Mouse (Mus musculus): ENCODE results near the gene A930017K11Rik. TPM values are rescaled to one million over a fixed set of nuclear protein-coding genes. Genes with fewer than 3 reads are reported as not detected.

The A930017K11Rik gene
- polyA plus RNA-seq, 1 experiment from 2014 or later: not detected

DNA sequence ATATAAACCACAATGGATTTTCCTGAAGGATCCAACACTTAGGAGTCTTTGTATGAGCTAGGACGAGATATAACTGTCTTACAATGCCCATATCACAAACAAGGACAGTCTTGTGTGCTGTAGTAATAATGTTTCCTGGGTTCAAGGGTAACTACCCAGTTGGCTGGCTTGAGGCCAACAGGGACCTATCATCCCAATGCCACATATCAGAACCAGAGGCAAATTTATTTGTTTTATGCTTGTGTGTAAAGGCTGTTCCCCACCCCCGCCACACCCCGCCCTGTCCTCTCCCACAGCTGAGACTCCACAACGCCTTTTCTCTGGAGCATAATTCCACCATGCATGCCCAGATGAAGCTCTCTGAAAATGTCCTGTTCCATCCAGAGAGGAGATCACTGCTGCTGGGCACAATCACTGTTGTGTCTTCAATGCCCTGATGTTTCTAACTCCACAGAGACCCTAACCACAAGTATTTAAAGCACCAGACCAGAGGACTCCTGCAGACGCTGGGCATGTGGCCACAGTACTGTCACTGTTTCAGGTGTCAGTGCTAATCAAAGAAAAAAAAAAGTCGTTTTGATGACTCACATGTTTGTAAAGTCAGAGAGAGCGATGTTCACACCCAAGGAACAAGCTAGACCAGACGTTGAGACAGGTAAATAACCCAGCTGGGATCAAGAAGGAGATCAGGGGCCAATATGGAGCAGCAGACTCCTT lies 35.3 kb downstream of the A930017K11Rik start:
- no peak overlapping the region for H3K4me2 ChIP-seq (replicated peaks; ENCODE audit: low read depth, low read length)
- H3K27ac ChIP-seq (ENCODE audit: low read length): no peak overlapping the region
- WGBS: 70% methylated on average over 8 of the region's 8 CpGs
- peaks cover 8% of the 10 kb centered on the region; the same call in 1 of the 2 replicates for H3K4me1 ChIP-seq (ENCODE audit: insufficient read depth, low read depth, low read length)
- no peak overlapping the region for H3K9ac ChIP-seq (replicated peaks; ENCODE audit: low read depth)
- DNase-seq (ENCODE audit: low spot score) (no peak), ATAC-seq (no peak)
- no peak overlapping the region for H3K4me3 ChIP-seq (ENCODE audit: low read depth, low read length)
- TF ChIP-seq CTCF (IDR thresholded peaks at IDR 0.05): no peak
- TF ChIP-seq EP300 (IDR thresholded peaks at IDR 0.05): no peak
- no peaks in the 10 kb centered on the region for H3K36me3 ChIP-seq (ENCODE audit: insufficient read depth, low read length)
- no peaks in the 10 kb centered on the region for H3K27me3 ChIP-seq (replicated peaks; ENCODE audit: insufficient read depth, low read length)
- no peaks in the 10 kb centered on the region for H3K9me3 ChIP-seq (ENCODE audit: low read length)

DNA sequence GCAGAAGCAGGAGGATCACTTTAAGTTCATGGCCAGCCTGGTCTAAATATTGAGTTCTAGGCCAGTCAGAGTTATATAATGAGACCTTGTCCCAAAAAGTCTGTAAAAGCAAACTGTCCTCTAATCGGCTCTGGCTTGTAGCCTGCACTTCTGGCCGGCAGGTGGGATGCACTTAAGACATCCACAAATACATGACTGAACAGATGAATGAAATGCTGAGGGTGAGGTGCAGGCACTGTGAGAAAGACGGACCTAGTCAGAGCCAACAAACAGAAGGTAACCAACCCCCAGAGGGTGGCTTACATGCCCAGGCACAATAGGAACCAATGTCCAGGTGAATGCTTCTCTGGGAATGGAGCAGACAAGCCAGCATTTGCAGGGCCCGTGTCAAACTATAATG lies 38.1 kb downstream of the A930017K11Rik start:
- Histone ChIP-seq H3K36me3 (ENCODE audit: insufficient read depth, low read length) (no peaks in the 10 kb centered on the region), H3K27ac (ENCODE audit: low read length) (peak overlapping the region; percentile 10; the same call in 1 of the 2 replicates), H3K27me3 (replicated peaks; ENCODE audit: insufficient read depth, low read length) (no peaks in the 10 kb centered on the region), H3K9ac (replicated peaks; ENCODE audit: low read depth) (no peak overlapping the region), H3K4me3 (ENCODE audit: low read depth, low read length) (no peak overlapping the region), H3K9me3 (ENCODE audit: low read length) (no peaks in the 10 kb centered on the region), H3K4me2 (replicated peaks; ENCODE audit: low read depth, low read length) (no peak overlapping the region), H3K4me1 (ENCODE audit: insufficient read depth, low read depth, low read length) (peaks cover 8% of the 10 kb centered on the region; the same call in 1 of the 2 replicates)
- WGBS: 66% methylated on average over 4 of the region's 4 CpGs
- DNase-seq (ENCODE audit: low spot score) (no peak), ATAC-seq (no peak)
- TF ChIP-seq EP300 (IDR thresholded peaks at IDR 0.05): no peak
- no peak for TF ChIP-seq CTCF (IDR thresholded peaks at IDR 0.05)

DNA sequence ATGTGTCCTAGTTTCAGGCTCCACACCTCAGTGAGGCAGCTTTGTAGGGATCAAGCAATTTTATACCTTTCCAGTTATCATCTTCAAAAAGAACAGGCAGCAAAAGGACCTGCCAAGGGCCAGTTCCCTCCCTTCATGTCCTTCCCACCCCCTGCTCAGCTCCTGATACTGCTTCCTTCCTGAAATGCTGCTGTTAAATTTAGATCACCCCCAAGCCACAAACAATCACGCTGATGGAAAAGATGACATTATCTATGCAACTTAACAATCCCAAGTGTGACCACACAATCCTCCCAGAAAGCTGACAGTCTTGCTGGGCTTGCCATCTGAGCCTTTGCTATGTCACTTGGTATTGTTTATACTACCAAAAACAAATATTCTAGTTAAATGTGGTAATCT lies 38.5 kb downstream of the A930017K11Rik start:
- TF ChIP-seq EP300 (IDR thresholded peaks at IDR 0.05): peak; percentile 56
- TF ChIP-seq CTCF (IDR thresholded peaks at IDR 0.05): no peak
- Histone ChIP-seq H3K9ac (replicated peaks; ENCODE audit: low read depth) (no peak overlapping the region), H3K27me3 (replicated peaks; ENCODE audit: insufficient read depth, low read length) (no peaks in the 10 kb centered on the region), H3K4me1 (ENCODE audit: insufficient read depth, low read depth, low read length) (peaks cover 8% of the 10 kb centered on the region; the same call in 1 of the 2 replicates), H3K27ac (ENCODE audit: low read length) (peak overlapping the region; percentile 10; the same call in 1 of the 2 replicates), H3K4me2 (replicated peaks; ENCODE audit: low read depth, low read length) (0 out of 2 replicates have a peak overlapping the region, but pooled peaks have one; percentile 9), H3K9me3 (ENCODE audit: low read length) (no peaks in the 10 kb centered on the region), H3K36me3 (ENCODE audit: insufficient read depth, low read length) (no peaks in the 10 kb centered on the region), H3K4me3 (ENCODE audit: low read depth, low read length) (no peak overlapping the region)
- ATAC-seq (no peak), DNase-seq (ENCODE audit: low spot score) (peak; percentile 31)
- WGBS: 43% methylated on average over 1 of the region's 1 CpGs

DNA sequence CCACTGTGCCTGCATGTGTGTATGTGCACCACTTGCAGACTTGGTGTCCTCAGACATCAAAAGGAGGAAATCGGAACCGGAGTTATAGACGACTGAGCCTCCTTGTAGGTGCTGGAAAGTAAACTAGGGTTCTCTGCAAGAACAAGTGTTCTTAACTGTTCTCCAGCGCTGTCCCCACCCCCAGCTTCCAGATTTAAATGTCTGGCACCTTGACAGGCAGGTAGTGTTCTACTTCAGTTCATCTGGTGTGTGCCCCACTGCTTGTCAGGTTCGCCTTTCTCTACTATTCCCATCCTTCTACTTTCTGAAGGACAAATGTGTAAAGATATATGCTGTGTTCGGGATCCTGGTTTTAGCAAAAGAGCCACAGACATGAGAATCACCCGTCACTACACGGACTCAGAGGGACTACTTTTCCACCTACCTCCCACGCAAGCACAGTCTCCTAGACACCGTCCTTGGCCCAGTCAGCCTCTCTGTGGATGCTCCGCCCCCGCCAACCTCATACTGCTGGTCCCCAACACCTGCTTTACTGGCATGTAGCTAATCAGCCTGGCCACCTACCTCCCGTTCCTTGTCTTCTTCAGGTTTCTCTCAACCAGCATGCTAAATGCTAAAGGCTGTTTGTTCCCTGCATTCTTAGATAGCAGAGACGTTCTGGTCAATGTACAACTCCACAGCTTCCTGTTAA lies 39.0 kb downstream of the A930017K11Rik start:
- Histone ChIP-seq H3K27ac (ENCODE audit: low read length) (no peak overlapping the region), H3K27me3 (replicated peaks; ENCODE audit: insufficient read depth, low read length) (no peaks in the 10 kb centered on the region), H3K9me3 (ENCODE audit: low read length) (no peaks in the 10 kb centered on the region), H3K36me3 (ENCODE audit: insufficient read depth, low read length) (no peaks in the 10 kb centered on the region), H3K4me2 (replicated peaks; ENCODE audit: low read depth, low read length) (0 out of 2 replicates have a peak overlapping the region, but pooled peaks have one; percentile 9), H3K4me3 (ENCODE audit: low read depth, low read length) (no peak overlapping the region), H3K4me1 (ENCODE audit: insufficient read depth, low read depth, low read length) (peaks cover 8% of the 10 kb centered on the region; the same call in 1 of the 2 replicates), H3K9ac (replicated peaks; ENCODE audit: low read depth) (no peak overlapping the region)
- DNase-seq (ENCODE audit: low spot score) (peak; percentile 49), ATAC-seq (no peak)
- 62% methylated on average over 14 of the region's 14 CpGs for WGBS
- TF ChIP-seq CTCF (IDR thresholded peaks at IDR 0.05) (no peak), EP300 (IDR thresholded peaks at IDR 0.05) (no peak)

DNA sequence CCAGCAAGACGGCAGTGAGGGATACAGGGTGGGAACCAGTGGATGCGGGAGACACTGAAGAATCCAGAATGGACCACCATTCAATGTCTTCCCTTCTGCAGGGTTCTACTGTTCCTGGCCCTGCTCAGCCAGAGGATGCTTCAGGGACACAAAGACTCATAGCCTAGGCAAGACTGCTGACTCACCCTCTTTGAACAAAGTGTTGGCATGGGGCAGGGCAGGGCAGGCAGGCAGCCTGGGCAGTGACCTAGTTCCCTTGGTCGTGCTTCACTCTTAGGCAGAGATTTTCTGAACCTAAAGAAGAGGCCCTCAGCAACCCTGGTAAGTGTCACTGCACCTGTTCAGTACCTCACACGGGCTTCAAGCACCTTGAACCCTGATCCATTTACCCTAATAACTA lies 40.5 kb downstream of the A930017K11Rik start:
- no peak overlapping the region for H3K4me3 ChIP-seq (ENCODE audit: low read depth, low read length)

DNA sequence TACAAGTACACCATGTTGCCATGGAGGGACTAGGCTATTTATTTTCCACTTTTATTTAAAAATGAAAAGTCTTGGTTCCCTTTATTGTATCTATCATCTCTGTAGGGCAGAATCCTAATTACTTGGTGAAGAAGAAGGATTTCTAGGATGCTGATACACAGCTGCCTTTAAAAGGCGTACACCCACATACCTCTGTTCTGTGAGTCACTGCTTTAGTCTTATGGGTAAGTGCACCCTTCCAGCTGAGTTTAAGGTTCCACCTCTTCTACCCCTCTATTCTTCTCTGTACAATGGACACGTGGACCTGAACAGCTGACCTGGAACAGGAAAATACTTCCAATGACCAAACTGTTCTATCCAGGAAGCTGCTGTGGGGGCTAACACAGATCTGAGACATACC lies 44.7 kb downstream of the A930017K11Rik start:
- no peak overlapping the region for H3K4me2 ChIP-seq (replicated peaks; ENCODE audit: low read depth, low read length)
- TF ChIP-seq CTCF (IDR thresholded peaks at IDR 0.05) (no peak), EP300 (IDR thresholded peaks at IDR 0.05) (no peak)
- H3K27ac ChIP-seq (ENCODE audit: low read length): no peak overlapping the region
- no peaks in the 10 kb centered on the region for H3K36me3 ChIP-seq (ENCODE audit: insufficient read depth, low read length)
- no peaks in the 10 kb centered on the region for H3K4me1 ChIP-seq (ENCODE audit: insufficient read depth, low read depth, low read length)
- ATAC-seq (no peak), DNase-seq (ENCODE audit: low spot score) (no peak)
- no peak overlapping the region for H3K4me3 ChIP-seq (ENCODE audit: low read depth, low read length)
- no peaks in the 10 kb centered on the region for H3K27me3 ChIP-seq (replicated peaks; ENCODE audit: insufficient read depth, low read length)
- no peaks in the 10 kb centered on the region for H3K9me3 ChIP-seq (ENCODE audit: low read length)
- 91% methylated on average over 2 of the region's 2 CpGs for WGBS
- H3K9ac ChIP-seq (replicated peaks; ENCODE audit: low read depth): no peak overlapping the region

More for the DNA sequence above, 40.5 kb downstream of the A930017K11Rik start:
- H3K27me3 ChIP-seq (replicated peaks; ENCODE audit: insufficient read depth, low read length): no peaks in the 10 kb centered on the region
- 72% methylated on average over 4 of the region's 4 CpGs for WGBS
- H3K27ac ChIP-seq (ENCODE audit: low read length): no peak overlapping the region
- no peak overlapping the region for H3K9ac ChIP-seq (replicated peaks; ENCODE audit: low read depth)
- TF ChIP-seq EP300 (IDR thresholded peaks at IDR 0.05) (no peak), CTCF (IDR thresholded peaks at IDR 0.05) (no peak)
- no peaks in the 10 kb centered on the region for H3K36me3 ChIP-seq (ENCODE audit: insufficient read depth, low read length)
- H3K4me2 ChIP-seq (replicated peaks; ENCODE audit: low read depth, low read length): no peak overlapping the region
- no peaks in the 10 kb centered on the region; the same call in 1 of the 2 replicates for H3K4me1 ChIP-seq (ENCODE audit: insufficient read depth, low read depth, low read length)
- DNase-seq (ENCODE audit: low spot score) (peak; percentile 55), ATAC-seq (peak; percentile 65)
- no peaks in the 10 kb centered on the region for H3K9me3 ChIP-seq (ENCODE audit: low read length)

Measured in lung, postnatal 0 days (tissue).